Mouse (Mus musculus): Measurements from ENCODE around the gene Mplkip. TPM values are rescaled to one million over a fixed set of nuclear protein-coding genes. Genes with fewer than 3 reads are reported as not detected.

Mplkip gene
- polyA plus RNA-seq, 1 experiment from 2014 or later = 33.0 TPM

DNA sequence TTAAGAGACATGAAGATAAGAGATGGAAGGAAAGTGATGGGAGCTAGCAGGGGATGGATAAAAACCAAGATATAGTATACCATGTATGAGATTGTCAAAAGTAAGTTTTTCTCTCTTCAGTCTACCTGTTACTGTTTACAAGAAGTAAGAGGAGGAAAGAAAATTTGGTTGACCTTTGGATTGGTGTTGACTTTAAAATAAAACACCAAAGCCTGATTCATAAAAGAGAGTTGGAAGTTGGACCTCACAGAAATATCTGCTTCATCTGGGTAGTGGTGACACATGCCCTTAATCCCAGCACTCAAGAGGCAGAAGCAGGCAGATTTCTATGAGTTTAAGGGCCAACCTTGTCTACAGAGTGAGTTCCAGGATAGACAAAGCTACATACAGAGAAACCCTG lies 7.3 kb downstream of the Mplkip start:
- ATAC-seq (ENCODE audit: low read depth) = no peak
- Histone ChIP-seq H3K27ac (no peak overlapping the region), H3K9ac (no peak overlapping the region), H3K4me2 (no peak overlapping the region), H3K9me3 (replicated peaks) (no peaks in the 10 kb centered on the region), H3K4me1 (replicated peaks) (peaks cover 13% of the 10 kb centered on the region), H3K4me3 (replicated peaks) (no peak overlapping the region), H3K27me3 (no peaks in the 10 kb centered on the region), H3K36me3 (peaks cover 7% of the 10 kb centered on the region)
- no peak for DNase-seq

GRCm38 (mm10) chr13:17705188-17705826 lies 10.3 kb downstream of the Mplkip start:
- ATAC-seq (ENCODE audit: low read depth) (no peak), DNase-seq (no peak)
- Histone ChIP-seq H3K36me3 (peaks cover 3% of the 10 kb centered on the region; the same call in 1 of the 2 replicates), H3K4me2 (no peak overlapping the region), H3K4me1 (replicated peaks) (peaks cover 9% of the 10 kb centered on the region), H3K4me3 (replicated peaks) (no peak overlapping the region), H3K9ac (no peak overlapping the region), H3K27ac (no peak overlapping the region), H3K9me3 (replicated peaks) (no peaks in the 10 kb centered on the region), H3K27me3 (no peaks in the 10 kb centered on the region)
- WGBS (ENCODE audit: insufficient replicate concordance) = 75% methylated on average over 6 of the region's 6 CpGs

DNA sequence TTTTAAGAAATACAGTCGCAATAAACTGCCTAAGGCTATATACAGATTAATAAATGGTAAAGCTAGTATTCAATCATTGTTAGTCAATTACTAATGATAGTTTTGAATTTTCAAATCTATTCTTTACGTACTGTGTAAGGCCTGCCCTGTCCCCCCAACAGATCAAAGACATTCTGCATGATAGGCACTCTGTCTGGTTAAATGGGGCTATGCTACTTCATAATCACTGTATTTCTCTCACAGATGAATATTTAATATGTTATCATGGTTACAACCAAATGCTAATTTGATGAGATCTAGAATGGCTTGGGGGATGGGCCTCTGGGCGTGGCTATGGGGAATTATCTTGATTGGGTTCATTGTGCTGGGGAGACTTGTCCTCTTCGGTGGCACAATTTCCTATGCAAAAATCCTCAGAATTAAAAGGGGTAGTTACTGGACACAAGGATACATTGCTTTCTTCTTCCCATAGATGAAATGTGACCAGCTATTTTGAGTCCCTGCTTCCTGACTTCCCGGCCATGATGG lies 13.9 kb downstream of the Mplkip start:
- 67% methylated on average over 5 of the region's 5 CpGs for WGBS (ENCODE audit: insufficient replicate concordance)
- no peak for ATAC-seq (ENCODE audit: low read depth)
- DNase-seq = no peak
- Histone ChIP-seq H3K9me3 (replicated peaks) (no peaks in the 10 kb centered on the region), H3K4me3 (replicated peaks) (no peak overlapping the region), H3K9ac (no peak overlapping the region), H3K36me3 (no peaks in the 10 kb centered on the region), H3K27ac (no peak overlapping the region), H3K4me1 (replicated peaks) (peaks cover 5% of the 10 kb centered on the region), H3K27me3 (no peaks in the 10 kb centered on the region), H3K4me2 (no peak overlapping the region)

DNA sequence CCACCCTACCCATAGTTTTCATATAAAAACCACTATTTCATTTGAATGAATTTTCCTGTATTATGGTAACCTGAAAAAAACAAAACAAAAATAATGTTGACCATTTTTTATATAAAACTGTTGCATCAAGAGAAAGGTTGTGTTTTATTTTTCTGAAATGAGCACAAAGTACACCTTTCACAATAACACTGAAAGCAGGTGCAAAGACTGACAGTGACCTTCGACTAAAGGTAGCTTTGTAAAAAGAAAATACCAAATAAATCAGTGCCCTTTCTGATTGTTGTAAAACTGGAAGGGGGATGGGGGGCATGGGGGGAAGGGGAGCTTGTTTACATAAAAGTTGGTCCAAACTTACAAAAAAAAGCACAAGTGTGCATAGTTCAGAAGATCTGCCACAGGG lies 22.4 kb downstream of the Mplkip start:
- H3K4me3 ChIP-seq (replicated peaks) = no peak overlapping the region
- H3K27ac ChIP-seq = no peak overlapping the region
- 80% methylated on average over 1 of the region's 1 CpGs for WGBS (ENCODE audit: insufficient replicate concordance)
- peaks cover 37% of the 10 kb centered on the region for H3K36me3 ChIP-seq
- ATAC-seq (ENCODE audit: low read depth) (no peak), DNase-seq (no peak)
- H3K9me3 ChIP-seq (replicated peaks) = no peaks in the 10 kb centered on the region
- no peak overlapping the region for H3K9ac ChIP-seq
- H3K4me1 ChIP-seq (replicated peaks) = no peaks in the 10 kb centered on the region
- H3K27me3 ChIP-seq = no peaks in the 10 kb centered on the region
- no peak overlapping the region for H3K4me2 ChIP-seq

DNA sequence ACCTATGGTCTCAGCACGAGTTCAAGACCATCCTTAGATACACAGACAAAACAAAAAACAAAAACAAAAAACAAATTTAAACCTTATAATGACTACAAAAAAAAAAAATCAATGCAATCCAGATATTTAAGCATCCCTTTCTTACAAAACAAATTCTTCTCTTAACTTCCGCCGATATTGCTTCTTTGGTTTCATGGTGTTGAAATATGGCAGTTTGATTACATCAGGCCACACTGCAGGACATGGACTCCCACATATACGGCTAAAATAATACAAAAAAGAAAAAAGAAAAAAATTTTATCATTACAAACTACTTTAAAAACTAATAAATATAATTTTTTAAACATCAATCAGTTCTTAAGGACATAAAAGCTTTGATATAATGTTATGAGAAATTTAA lies 32.9 kb downstream of the Mplkip start:
- Histone ChIP-seq H3K4me1 (replicated peaks) (no peaks in the 10 kb centered on the region), H3K36me3 (peaks cover 13% of the 10 kb centered on the region), H3K4me3 (replicated peaks) (no peak overlapping the region), H3K9ac (no peak overlapping the region), H3K27ac (no peak overlapping the region), H3K9me3 (replicated peaks) (no peaks in the 10 kb centered on the region), H3K4me2 (no peak overlapping the region), H3K27me3 (no peaks in the 10 kb centered on the region)
- DNase-seq = no peak
- WGBS (ENCODE audit: insufficient replicate concordance) = 82% methylated on average over 4 of the region's 4 CpGs
- no peak for ATAC-seq (ENCODE audit: low read depth)

- 77% methylated on average over 3 of the region's 3 CpGs for WGBS (ENCODE audit: insufficient replicate concordance)
- DNase-seq (no peak), ATAC-seq (ENCODE audit: low read depth) (no peak)
- no peak overlapping the region for H3K4me2 ChIP-seq
- H3K27ac ChIP-seq = no peak overlapping the region
- H3K4me1 ChIP-seq (replicated peaks) = no peaks in the 10 kb centered on the region
- no peaks in the 10 kb centered on the region for H3K27me3 ChIP-seq
- no peak overlapping the region for H3K4me3 ChIP-seq (replicated peaks)
- H3K36me3 ChIP-seq = peaks cover 13% of the 10 kb centered on the region
- H3K9me3 ChIP-seq (replicated peaks) = no peaks in the 10 kb centered on the region
- H3K9ac ChIP-seq = no peak overlapping the region
Measured at GRCm38 (mm10) chr13:17728798-17729197, 33.8 kb downstream of the Mplkip start.

MicroRNA genes within 50 kb of the gene (microRNA counts, 519-probe panel; counts per million panel counts)
- 114 counts per million for microRNA mmu-miR-466i

Small RNA genes within 50 kb of the gene (microRNA-seq; reads per million reads assigned to microRNA genes)
- not detected for gene Mir466i

Other genes starting within 250 kb of the Mplkip start
- 2.7 and 2.9 TPM in 2 replicates for gene Sugct, start 361 bp downstream of the Mplkip start, polyA plus RNA-seq (2015; fragmentation: Nextera tagmentation; extraction: Ambion mirVana)
- gene Cdk13, start 109.9 kb downstream of the Mplkip start, polyA plus RNA-seq (2015; fragmentation: Nextera tagmentation; extraction: Ambion mirVana) = 7.5 and 7.6 TPM in 2 replicates
- gene Rala, start 249.0 kb downstream of the Mplkip start, polyA plus RNA-seq (2015; fragmentation: Nextera tagmentation; extraction: Ambion mirVana) = 23.4 and 23.6 TPM in 2 replicates

Measured in liver, embryonic 13.5 days (tissue).